Mouse (Mus musculus) ES-Bruce4 (cell line): ENCODE results near the gene Lpcat4. TPM values are rescaled to one million over a fixed set of nuclear protein-coding genes. Genes with fewer than 3 reads are reported as not detected.

ENCODE experiments used
- H3K27ac ChIP-seq: 2 replicates; pipeline ENCODE4 v1.5.1; 2012; ENCODE audit warnings: low read length, inconsistent platforms; ENCODE audit not compliant: insufficient read depth
- H3K27me3 ChIP-seq: 2 replicates; pipeline ENCODE4 v1.6.1; 2012; ENCODE audit warnings: mild to moderate bottlenecking, low read length, inconsistent platforms; ENCODE audit not compliant: control insufficient read depth, poor library complexity, insufficient read depth, severe bottlenecking
- H3K36me3 ChIP-seq: 2 replicates; pipeline ENCODE4 v1.6.1; 2012; ENCODE audit warnings: inconsistent platforms, mild to moderate bottlenecking, low read length, moderate library complexity; ENCODE audit not compliant: control insufficient read depth, poor library complexity, insufficient read depth, severe bottlenecking
- H3K4me1 ChIP-seq: one replicate; pipeline ENCODE4 v1.8.1; 2011; ENCODE audit warnings: low read length; ENCODE audit not compliant: control insufficient read depth, insufficient read depth
- H3K4me3 ChIP-seq: 2 replicates; pipeline ENCODE4 v1.5.1; 2011; ENCODE audit warnings: low read depth, mild to moderate bottlenecking, low read length
- H3K9ac ChIP-seq: 2 replicates; pipeline ENCODE4 v1.6.1; 2012; ENCODE audit warnings: low read depth, mild to moderate bottlenecking, inconsistent platforms; ENCODE audit not compliant: poor library complexity, severe bottlenecking
- H3K9me3 ChIP-seq: replicated peaks from 2 replicates; pipeline ENCODE4 v1.6.1; 2012; ENCODE audit warnings: mild to moderate bottlenecking, low read length, inconsistent platforms; ENCODE audit not compliant: control insufficient read depth, poor library complexity, insufficient read depth, severe bottlenecking
- CTCF ChIP-seq: IDR thresholded peaks from one replicate; pipeline ENCODE4 v1.8.1; 2011; ENCODE audit warnings: low read depth, low read length
- EP300 ChIP-seq: IDR thresholded peaks from 2 replicates; pipeline ENCODE4 v1.6.1; 2011; ENCODE audit warnings: low read depth, low read length; ENCODE audit not compliant: insufficient read depth
- POLR2A ChIP-seq: IDR thresholded peaks from one replicate; pipeline ENCODE4 v1.8.1; 2011; ENCODE audit warnings: low read length; ENCODE audit not compliant: insufficient read depth
- polyA plus RNA-seq: library from polyadenylated mRNA; stranded (reverse); fragments of >200 nt; gene quantifications from 2 replicates; pipeline ENCODE4 v1.2.4, GENCODE M21; 2011; ENCODE audit warnings: low read depth; ENCODE audit not compliant: missing spikeins, insufficient read depth, insufficient read length

Lpcat4 gene
- polyA plus RNA-seq, 1 experiment, result 35.4 TPM

GRCm38 (mm10) chr2:112287059-112287458 is 47.8 kb downstream of the Lpcat4 start:
- no peak overlapping the region for H3K9ac ChIP-seq
- no peak overlapping the region for H3K27ac ChIP-seq
- no peak overlapping the region for H3K4me3 ChIP-seq
- no peaks in the 10 kb centered on the region for H3K36me3 ChIP-seq
- no peaks in the 10 kb centered on the region for H3K4me1 ChIP-seq
- H3K9me3 ChIP-seq, result no peaks in the 10 kb centered on the region
- TF ChIP-seq POLR2A (no peak), EP300 (no peak), CTCF (no peak)
- H3K27me3 ChIP-seq, result no peaks in the 10 kb centered on the region

GRCm38 (mm10) chr2:112289507-112289906 is 50.2 kb downstream of the Lpcat4 start:
- H3K36me3 ChIP-seq, result no peaks in the 10 kb centered on the region

GRCm38 (mm10) chr2:112292823-112293222 is 53.6 kb downstream of the Lpcat4 start:
- Histone ChIP-seq H3K4me1 (no peaks in the 10 kb centered on the region), H3K4me3 (no peak overlapping the region), H3K36me3 (no peaks in the 10 kb centered on the region), H3K9ac (no peak overlapping the region), H3K27ac (no peak overlapping the region), H3K9me3 (no peaks in the 10 kb centered on the region), H3K27me3 (no peaks in the 10 kb centered on the region)
- TF ChIP-seq CTCF (no peak), POLR2A (no peak), EP300 (no peak)

More at GRCm38 (mm10) chr2:112289507-112289906, 50.2 kb downstream of the Lpcat4 start:
- Histone ChIP-seq H3K27me3 (no peaks in the 10 kb centered on the region), H3K4me3 (no peak overlapping the region), H3K4me1 (no peaks in the 10 kb centered on the region), H3K9me3 (no peaks in the 10 kb centered on the region), H3K9ac (no peak overlapping the region), H3K27ac (no peak overlapping the region)
- TF ChIP-seq CTCF (no peak), POLR2A (no peak), EP300 (no peak)

- Histone ChIP-seq H3K27ac (no peak overlapping the region), H3K9me3 (no peaks in the 10 kb centered on the region), H3K4me3 (no peak overlapping the region), H3K36me3 (no peaks in the 10 kb centered on the region), H3K27me3 (no peaks in the 10 kb centered on the region), H3K4me1 (no peaks in the 10 kb centered on the region), H3K9ac (no peak overlapping the region)
- no peak for TF ChIP-seq EP300
Observed at GRCm38 (mm10) chr2:112296211-112296610, 56.9 kb downstream of the Lpcat4 start.

Other genes with a start within 250 kb of the Lpcat4 start
- gene Olfr1309, start 249.2 kb upstream of the Lpcat4 start, polyA plus RNA-seq, result 0.15 TPM in 1 of 2 replicates, not detected in the other
- 0.12 and 0.18 TPM in 2 replicates for gene Olfr1310, start 226.8 kb upstream of the Lpcat4 start, polyA plus RNA-seq
- not detected in 2 replicates for gene Olfr1311, start 215.1 kb upstream of the Lpcat4 start, polyA plus RNA-seq
- gene Olfr1312, start 189.2 kb upstream of the Lpcat4 start, polyA plus RNA-seq, result not detected in 2 replicates
- gene Olfr1313, start 161.6 kb upstream of the Lpcat4 start, polyA plus RNA-seq, result not detected in 2 replicates
- gene Olfr1314, start 142.7 kb upstream of the Lpcat4 start, polyA plus RNA-seq, result not detected in 2 replicates
- not detected in 2 replicates for gene Olfr1315-ps1, start 124.0 kb upstream of the Lpcat4 start, polyA plus RNA-seq
- gene Olfr1316, start 104.5 kb upstream of the Lpcat4 start, polyA plus RNA-seq, result not detected in 2 replicates
- gene Olfr1317, start 99.1 kb upstream of the Lpcat4 start, polyA plus RNA-seq, result not detected in 2 replicates
- gene Olfr1318, start 85.3 kb upstream of the Lpcat4 start, polyA plus RNA-seq, result not detected in 2 replicates
- gene Nutm1, start 19.8 kb downstream of the Lpcat4 start, polyA plus RNA-seq, result not detected in 2 replicates
- 129 and 130 TPM in 2 replicates for gene Nop10, start 22.5 kb downstream of the Lpcat4 start, polyA plus RNA-seq
- 31.9 and 32.2 TPM in 2 replicates for gene Slc12a6, start 26.4 kb downstream of the Lpcat4 start, polyA plus RNA-seq
- gene Gm21985, start 26.8 kb downstream of the Lpcat4 start, polyA plus RNA-seq, result 2.2 and 2.3 TPM in 2 replicates
- gene Emc4, start 128.6 kb downstream of the Lpcat4 start, polyA plus RNA-seq, result 53.4 and 66.7 TPM in 2 replicates
- gene Katnbl1, start 139.7 kb downstream of the Lpcat4 start, polyA plus RNA-seq, result 47.1 and 51.5 TPM in 2 replicates
- gene Emc7, start 215.5 kb downstream of the Lpcat4 start, polyA plus RNA-seq, result 6.3 and 6.6 TPM in 2 replicates
- gene Chrm5, start 241.3 kb downstream of the Lpcat4 start, polyA plus RNA-seq, result not detected in 2 replicates